ENCODE assay signal across 8 mouse cellular contexts in genomic region chr4:152273621-152274236, GRCm38 (mm10). TPM values are rescaled to one million over a fixed set of nuclear protein-coding genes. Genes with fewer than 3 reads are reported as not detected.
DNase-seq lines count a peak whose midpoint lies in the region; ATAC-seq lines count a peak whose summit lies in the region.

Gene Gpr153, plus strand, starts transcription at chr4:152274232.

- H3K4me1 ChIP-seq in forebrain, embryonic 10.5 days, result peaks cover 52% of the 10 kb centered on the region
- H3K4me1 ChIP-seq in midbrain, embryonic 13.5 days (replicated peaks), result peaks cover 21% of the 10 kb centered on the region

- intact Hi-C loops in heart, postnatal 14 days (cut with DNase I), result no loop called here
- intact Hi-C loops in left cerebral cortex, postnatal 36 days (cut with DNase I), result no loop called here

- H3K9me3 ChIP-seq in forebrain, embryonic 10.5 days, result no peaks in the 10 kb centered on the region
- H3K9me3 ChIP-seq in midbrain, embryonic 13.5 days, result no peaks in the 10 kb centered on the region

- DNase-seq in cerebellum, adult 11 months, result peak; percentile 50
- peak; percentile 41 to 64 for DNase-seq in adrenal gland, adult 18-20 months (ENCODE audit: low spot score in 2 of 2)
- DNase-seq in forebrain, embryonic 10.5 days (ENCODE audit: extremely low spot score, low spot score), result peak; percentile 64
- DNase-seq in heart, postnatal 14 days, result peak; percentile 78 to 83
- DNase-seq in left cerebral cortex, postnatal 36 days (ENCODE audit: low spot score in 2 of 2), result peak; percentile 48 to 72

- H3K36me3 ChIP-seq in forebrain, embryonic 10.5 days (replicated peaks), result no peaks in the 10 kb centered on the region
- H3K36me3 ChIP-seq in midbrain, embryonic 13.5 days, result no peaks in the 10 kb centered on the region

- peak within 1 kb of the TSS; percentile 73 for H3K4me3 ChIP-seq in forebrain, embryonic 10.5 days
- peak within 1 kb of the TSS; percentile 57 for H3K4me3 ChIP-seq in midbrain, embryonic 13.5 days (replicated peaks)

- H3K27ac ChIP-seq in forebrain, embryonic 10.5 days, result peak within 1 kb of the TSS; percentile 84
- H3K27ac ChIP-seq in midbrain, embryonic 13.5 days, result peak within 1 kb of the TSS; percentile 67

- H3K4me2 ChIP-seq in midbrain, embryonic 13.5 days (replicated peaks), result peak within 1 kb of the TSS; percentile 87

- H3K9ac ChIP-seq in midbrain, embryonic 13.5 days (replicated peaks), result peak within 1 kb of the TSS; percentile 82

- WGBS in forebrain, embryonic 10.5 days, result 1% methylated on average over 45 of the region's 48 CpGs
- WGBS in midbrain, embryonic 13.5 days, result 2% methylated on average over 30 of the region's 48 CpGs

- H3K27me3 ChIP-seq in forebrain, embryonic 10.5 days (ENCODE audit: poor library complexity, severe bottlenecking), result peaks cover 61% of the 10 kb centered on the region
- H3K27me3 ChIP-seq in midbrain, embryonic 13.5 days, result peaks cover 80% of the 10 kb centered on the region

- no peak for ATAC-seq in cerebellum, adult (ENCODE audit: insufficient number of reproducible peaks, low FRiP score, low TSS enrichment)
- peak; percentile 74 for ATAC-seq in midbrain, embryonic 13.5 days
- ATAC-seq in inflammation-experienced regulatory T-cells, adult 6 months, result no peak

RNA-seq across cellular contexts. Expression of gene Gpr153, which starts in this region (rescaled TPM):
- 1 to 10 TPM; 5.3 to 7.4 TPM for total RNA-seq in adrenal gland, adult 18-20 months (2021)
- polyA plus RNA-seq in forebrain, embryonic 10.5 days (2016; fragmentation: Nextera tagmentation; extraction: Ambion mirVana), result 2.5 and 3.0 TPM in 2 replicates
- 10 to 100 TPM; 19.9 to 20.6 TPM for total RNA-seq in heart, postnatal 14 days (2021)
- 10 to 100 TPM; 28.0 to 31.2 TPM for total RNA-seq in left cerebral cortex, postnatal 36 days (2021)
- polyA plus RNA-seq in midbrain, embryonic 13.5 days (2015; fragmentation: Nextera tagmentation; extraction: Ambion mirVana), result 6.0 and 8.1 TPM in 2 replicates
- under 1 TPM in 1 of 3 experiments, not detected in 2; 0.15 TPM for polyA plus RNA-seq in inflammation-experienced regulatory T-cells, adult 6 months (2017; shearing (Covaris generic))
